30 mouse cellular contexts compared by ENCODE assay signal in genomic region chr11:114820444-114820843, GRCm38 (mm10). TPM values are rescaled to one million over a fixed set of nuclear protein-coding genes. Genes with fewer than 3 reads are reported as not detected.
DNase-seq lines count a peak whose midpoint lies in the region; ATAC-seq and TF ChIP-seq lines count a peak whose summit lies in the region.
"Had no signal": no experiment of that assay in that cellular context is flagged by ENCODE, and none has a peak within 500 bp of the region (broad histone marks: within the 10 kb centered on the region; RNA-seq: fewer than 3 reads in every experiment).

No protein-coding gene starts in this region.

- peak; percentile 85 for TF ChIP-seq EP300 in ES-Bruce4 (IDR thresholded peaks at IDR 0.05; ENCODE audit: insufficient read depth, low read depth, low read length)

- H3K9ac ChIP-seq in kidney, postnatal 0 days (ENCODE audit: low read depth, low read length): no peak overlapping the region
- no peak overlapping the region for H3K9ac ChIP-seq in ES-Bruce4 (ENCODE audit: low read depth, poor library complexity, severe bottlenecking)
- no peak overlapping the region for H3K9ac ChIP-seq in limb, embryonic 12.5 days (replicated peaks)
- H3K9ac ChIP-seq: heart, embryonic 13.5 days; kidney, embryonic 15.5 days; liver, embryonic 14.5 days; midbrain, embryonic 12.5 days; neural tube, embryonic 13.5 days had no signal

- no peak overlapping the region for H3K4me3 ChIP-seq in kidney, postnatal 0 days (replicated peaks; ENCODE audit: low read depth, low read length)
- no peak overlapping the region for H3K4me3 ChIP-seq in ES-Bruce4 (ENCODE audit: low read depth, low read length)
- H3K4me3 ChIP-seq in limb, embryonic 12.5 days (replicated peaks): no peak overlapping the region
- H3K4me3 ChIP-seq: heart, embryonic 13.5 days; kidney, embryonic 15.5 days; midbrain, embryonic 12.5 days; neural tube, embryonic 13.5 days had no signal

- peaks cover 18% of the 10 kb centered on the region; the same call in 1 of the 2 replicates for H3K4me1 ChIP-seq in kidney, postnatal 0 days (replicated peaks; ENCODE audit: insufficient read depth, low read length)
- peaks cover 11% of the 10 kb centered on the region for H3K4me1 ChIP-seq in ES-Bruce4 (ENCODE audit: control insufficient read depth, insufficient read depth, low read length)
- peaks cover 38% of the 10 kb centered on the region for H3K4me1 ChIP-seq in limb, embryonic 12.5 days (replicated peaks)

- no peak for TF ChIP-seq CTCF in kidney, postnatal 0 days (IDR thresholded peaks at IDR 0.05; ENCODE audit: low read depth)
- no peak for TF ChIP-seq CTCF in ES-Bruce4 (IDR thresholded peaks at IDR 0.05; ENCODE audit: low read depth, low read length)

- DNase-seq in kidney, postnatal 0 days (ENCODE audit: low spot score): peak; percentile 27
- DNase-seq in kidney, postnatal 4 days: no peak
- peak; percentile 77 for DNase-seq in R1 (ENCODE audit: low read depth, low spot score)
- no peak for DNase-seq in ovary, adult 18-20 months (ENCODE audit: low spot score)
- DNase-seq: adrenal gland, adult 8-10 months; B cell, adult 2 months; cerebellum, adult 9-10 months; heart, postnatal 10 days; kidney, adult 18-20 months; kidney, postnatal 36 days; left cerebral cortex, postnatal 4 days; liver; lung, postnatal 4 days; retina, postnatal 1 day; right cerebral cortex, postnatal 14 days; thymus, postnatal 4 days had no signal

- H3K4me2 ChIP-seq in kidney, postnatal 0 days (ENCODE audit: low read length): no peak overlapping the region
- H3K4me2 ChIP-seq in limb, embryonic 12.5 days: no peak overlapping the region
- H3K4me2 ChIP-seq: heart, embryonic 13.5 days; kidney, embryonic 15.5 days; midbrain, embryonic 12.5 days; neural tube, embryonic 13.5 days had no signal

- H3K36me3 ChIP-seq in kidney, postnatal 0 days (ENCODE audit: insufficient read depth, low read length): no peaks in the 10 kb centered on the region
- H3K36me3 ChIP-seq in ES-Bruce4 (ENCODE audit: control insufficient read depth, insufficient read depth, low read length, poor library complexity, severe bottlenecking): no peaks in the 10 kb centered on the region
- no peaks in the 10 kb centered on the region for H3K36me3 ChIP-seq in limb, embryonic 12.5 days
- H3K36me3 ChIP-seq: heart, embryonic 13.5 days; kidney, embryonic 15.5 days; midbrain, embryonic 12.5 days; neural tube, embryonic 13.5 days had no signal

- TF ChIP-seq POLR2A in ES-Bruce4 (IDR thresholded peaks at IDR 0.05; ENCODE audit: insufficient read depth, low read length): no peak

- no peak for ATAC-seq in kidney, postnatal 0 days (replicated peaks; ENCODE audit: low FRiP score, low read depth)
- ATAC-seq in limb, embryonic 12.5 days (ENCODE audit: insufficient number of reproducible peaks, insufficient read depth, low FRiP score, low TSS enrichment, low read depth): no peak
- ATAC-seq: forebrain, embryonic 16.5 days; hindbrain, embryonic 16.5 days had no signal

- WGBS in kidney, postnatal 0 days: 35% methylated on average over 3 of the region's 3 CpGs
- 44% methylated on average over 3 of the region's 3 CpGs for WGBS in limb, embryonic 12.5 days

- H3K27ac ChIP-seq in kidney, postnatal 0 days: no peak overlapping the region
- peak overlapping the region; percentile 5; the same call in 1 of the 2 replicates for H3K27ac ChIP-seq in ES-Bruce4 (ENCODE audit: insufficient read depth, low read length)
- H3K27ac ChIP-seq in limb, embryonic 12.5 days: 0 out of 2 replicates have a peak overlapping the region, but pooled peaks have one; percentile 17
- H3K27ac ChIP-seq: heart, embryonic 13.5 days; kidney, embryonic 15.5 days; liver, embryonic 14.5 days; midbrain, embryonic 12.5 days; neural tube, embryonic 13.5 days had no signal

- no peaks in the 10 kb centered on the region for H3K27me3 ChIP-seq in kidney, postnatal 0 days (ENCODE audit: insufficient read depth, low read length)
- no peaks in the 10 kb centered on the region for H3K27me3 ChIP-seq in ES-Bruce4 (ENCODE audit: control insufficient read depth, insufficient read depth, low read length, poor library complexity, severe bottlenecking)
- H3K27me3 ChIP-seq in limb, embryonic 12.5 days: no peaks in the 10 kb centered on the region
- H3K27me3 ChIP-seq: heart, embryonic 13.5 days; kidney, embryonic 15.5 days; neural tube, embryonic 13.5 days had no signal

- no peaks in the 10 kb centered on the region for H3K9me3 ChIP-seq in kidney, postnatal 0 days (replicated peaks; ENCODE audit: low read length)
- H3K9me3 ChIP-seq in ES-Bruce4 (replicated peaks; ENCODE audit: control insufficient read depth, insufficient read depth, low read length, poor library complexity, severe bottlenecking): no peaks in the 10 kb centered on the region; the same call in 1 of the 2 replicates
- peaks cover 9% of the 10 kb centered on the region for H3K9me3 ChIP-seq in limb, embryonic 12.5 days
- H3K9me3 ChIP-seq: heart, embryonic 13.5 days; kidney, embryonic 15.5 days; megakaryocyte, embryonic 14.5 days; midbrain, embryonic 12.5 days; neural tube, embryonic 13.5 days had no signal

RNA-seq across cellular contexts. Expression of gene Gpr142, which starts 21.7 kb away (rescaled TPM):
- 0.13 TPM in 1 of 2 replicates, not detected in the other for polyA plus RNA-seq in kidney, postnatal 0 days (2015; fragmentation: Nextera tagmentation; extraction: Ambion mirVana)
- polyA plus RNA-seq in ES-Bruce4 (2011; ENCODE audit: insufficient read depth, insufficient read length, low read depth, missing spikeins): not detected in 2 replicates
- polyA plus RNA-seq in limb, embryonic 12.5 days (2016; fragmentation: Nextera tagmentation; extraction: Ambion mirVana): not detected in 2 replicates
- polyA plus RNA-seq: forebrain, embryonic 16.5 days; heart, embryonic 13.5 days; hindbrain, embryonic 16.5 days; intestine, embryonic 14.5 days; liver, embryonic 14.5 days; midbrain, embryonic 12.5 days; midbrain, postnatal 0 days; neural tube, embryonic 13.5 days; testis, adult 2 months; thymus, postnatal 0 days had no signal

RNA-seq across cellular contexts. Expression of gene Btbd17, which starts 24.7 kb away (rescaled TPM):
- polyA plus RNA-seq in kidney, postnatal 0 days (2015; fragmentation: Nextera tagmentation; extraction: Ambion mirVana): 0.78 and 0.96 TPM in 2 replicates
- polyA plus RNA-seq in ES-Bruce4 (2011; ENCODE audit: insufficient read depth, insufficient read length, low read depth, missing spikeins): 0.93 TPM in 1 of 2 replicates, not detected in the other
- polyA plus RNA-seq in limb, embryonic 12.5 days (2016; fragmentation: Nextera tagmentation; extraction: Ambion mirVana): 1.5 TPM in 2 replicates
- polyA plus RNA-seq: heart, embryonic 13.5 days; liver, embryonic 14.5 days; thymus, postnatal 0 days had no signal

RNA-seq across cellular contexts. Expression of gene Gprc5c, which starts 30.5 kb away (rescaled TPM):
- 118 and 131 TPM in 2 replicates for polyA plus RNA-seq in kidney, postnatal 0 days (2015; fragmentation: Nextera tagmentation; extraction: Ambion mirVana)
- polyA plus RNA-seq in ES-Bruce4 (2011; ENCODE audit: insufficient read depth, insufficient read length, low read depth, missing spikeins): 48.8 and 57.0 TPM in 2 replicates
- polyA plus RNA-seq in limb, embryonic 12.5 days (2016; fragmentation: Nextera tagmentation; extraction: Ambion mirVana): 50.7 and 53.8 TPM in 2 replicates

RNA-seq across cellular contexts. Expression of gene Kif19a, which starts 55.3 kb away (rescaled TPM):
- polyA plus RNA-seq in kidney, postnatal 0 days (2015; fragmentation: Nextera tagmentation; extraction: Ambion mirVana): 0.06 and 0.11 TPM in 2 replicates
- 1.0 and 1.4 TPM in 2 replicates for polyA plus RNA-seq in ES-Bruce4 (2011; ENCODE audit: insufficient read depth, insufficient read length, low read depth, missing spikeins)
- polyA plus RNA-seq in limb, embryonic 12.5 days (2016; fragmentation: Nextera tagmentation; extraction: Ambion mirVana): 0.06 TPM in 1 of 2 replicates, not detected in the other

Comparison
In these comparisons a context has a peak if more than half of its experiments do, and no peak if none do; other contexts are left out.
1. DNase-seq: peak in kidney, postnatal 0 days (single experiment) and R1 (single experiment); none in kidney, postnatal 4 days (0 of 2) and ovary, adult 18-20 months (single experiment).